ENCODE assay signal across 8 mouse cellular contexts in the genomic region with DNA sequence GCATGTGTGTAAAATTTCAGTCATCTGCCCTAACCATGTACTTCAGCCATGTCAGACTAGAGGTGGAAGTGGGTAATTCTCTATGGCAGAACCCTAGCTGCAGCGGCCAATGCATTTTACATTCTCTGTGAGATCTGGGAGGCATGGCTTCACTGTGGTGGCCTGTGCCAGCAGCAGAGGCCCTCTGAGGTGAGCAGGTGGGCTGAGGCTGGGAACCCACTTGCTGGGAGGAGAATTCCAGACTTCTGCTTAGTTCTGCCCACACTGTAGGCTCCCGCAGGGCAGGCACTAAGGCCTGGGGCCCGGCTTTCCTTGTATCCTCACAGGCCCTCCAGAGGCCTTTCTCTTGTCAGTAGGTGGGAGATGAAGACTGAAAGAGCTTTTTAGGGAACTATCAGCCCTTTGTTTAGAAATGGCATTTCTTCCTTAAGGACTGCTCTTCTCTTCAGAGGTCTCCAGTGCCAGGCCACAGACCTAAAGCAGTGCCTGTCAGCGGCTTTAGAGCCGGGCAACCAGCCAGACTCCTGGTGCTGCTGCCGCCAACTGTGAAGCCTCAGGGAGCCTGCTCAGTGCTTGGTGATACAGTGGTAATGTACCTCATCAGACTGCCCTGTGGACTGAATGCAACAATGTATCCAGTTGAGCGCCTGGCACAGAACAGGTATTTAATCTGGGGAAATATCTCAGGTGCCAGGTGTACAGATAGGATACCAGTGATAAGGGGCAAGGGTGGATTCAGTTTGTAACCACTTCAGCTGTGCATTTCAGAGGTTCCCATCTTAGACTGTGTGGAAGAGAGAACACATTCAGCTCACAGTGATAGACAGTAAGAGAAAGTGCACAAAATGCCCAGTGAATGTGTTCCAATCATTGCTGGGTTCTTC.
DNase-seq lines count a peak whose midpoint lies in the region; ATAC-seq and TF ChIP-seq lines count a peak whose summit lies in the region.

No protein-coding gene starts in this region.

- H3K4me2 ChIP-seq in midbrain, postnatal 0 days (ENCODE audit: low read depth, low read length, poor library complexity, severe bottlenecking), result no peak overlapping the region

- no peak for TF ChIP-seq CTCF in midbrain, postnatal 0 days (IDR thresholded peaks at IDR 0.05)

- no peaks in the 10 kb centered on the region for H3K27me3 ChIP-seq in midbrain, postnatal 0 days (ENCODE audit: insufficient read depth, low read length)

- H3K4me1 ChIP-seq in midbrain, postnatal 0 days (ENCODE audit: insufficient read depth, low read length), result 0 out of 2 replicates have a peak, but pooled peaks cover 3% of the 10 kb centered on the region

- no peak overlapping the region for H3K9ac ChIP-seq in midbrain, postnatal 0 days (replicated peaks; ENCODE audit: low read length, poor library complexity, severe bottlenecking)

- DNase-seq in urinary bladder, adult 2 months (ENCODE audit: low spot score), result peak; percentile 43
- DNase-seq in urinary bladder, adult 18-20 months (ENCODE audit: low spot score in 2 of 2), result no peak
- peak; percentile 55 to 77 for DNase-seq in cerebellum, postnatal 25 days
- DNase-seq in heart, adult 8-10 months (ENCODE audit: low spot score), result peak; percentile 55
- peak; percentile 65 for DNase-seq in kidney, postnatal 10 days
- peak; percentile 65 for DNase-seq in midbrain, postnatal 0 days (ENCODE audit: low spot score)
- no peak for DNase-seq in thymus, postnatal 14 days
- DNase-seq in thymus, postnatal 4 days, result no peak

- H3K36me3 ChIP-seq in midbrain, postnatal 0 days (ENCODE audit: insufficient read depth, low read length), result no peaks in the 10 kb centered on the region

- H3K9me3 ChIP-seq in midbrain, postnatal 0 days (ENCODE audit: low read length), result no peaks in the 10 kb centered on the region

- no peak for ATAC-seq in midbrain, postnatal 0 days (ENCODE audit: low FRiP score)

- no peak overlapping the region for H3K4me3 ChIP-seq in midbrain, postnatal 0 days (ENCODE audit: low read depth, low read length)

- no peak overlapping the region; the same call in 1 of the 2 replicates for H3K27ac ChIP-seq in midbrain, postnatal 0 days (ENCODE audit: low read depth, low read length)

- 58% methylated on average over 7 of the region's 7 CpGs for WGBS in midbrain, postnatal 0 days

Comparison
In these comparisons a context has a peak if more than half of its experiments do, and no peak if none do; other contexts are left out.
1. DNase-seq: peak in urinary bladder, adult 2 months (single experiment), cerebellum, postnatal 25 days (2 of 2), heart, adult 8-10 months (single experiment), kidney, postnatal 10 days (single experiment) and midbrain, postnatal 0 days (single experiment); none in urinary bladder, adult 18-20 months (0 of 2), thymus, postnatal 14 days (single experiment) and thymus, postnatal 4 days (single experiment).